Mouse (Mus musculus): ENCODE measurements around the gene Rrp9. TPM values are rescaled to one million over a fixed set of nuclear protein-coding genes. Genes with fewer than 3 reads are reported as not detected.

Gene Rrp9
- polyA plus RNA-seq, 1 experiment from 2014 or later = 44.3 TPM

GRCm38 (mm10) chr9:106459946-106460345 lies 15.8 kb upstream of the Rrp9 start:
- H3K4me2 ChIP-seq = no peak overlapping the region
- H3K9ac ChIP-seq = no peak overlapping the region
- no peaks in the 10 kb centered on the region for H3K9me3 ChIP-seq
- H3K4me1 ChIP-seq = peaks cover 34% of the 10 kb centered on the region
- peaks cover 9% of the 10 kb centered on the region for H3K36me3 ChIP-seq
- H3K4me3 ChIP-seq (replicated peaks) = no peak overlapping the region
- no peak for ATAC-seq (ENCODE audit: insufficient read depth, low FRiP score, low read depth)
- WGBS = 71% methylated on average over 15 of the region's 15 CpGs
- no peak overlapping the region for H3K27ac ChIP-seq
- peaks cover 5% of the 10 kb centered on the region; the same call in 1 of the 2 replicates for H3K27me3 ChIP-seq (replicated peaks)

- H3K4me2 ChIP-seq = no peak overlapping the region
- no peaks in the 10 kb centered on the region for H3K9me3 ChIP-seq
- 75% methylated on average over 18 of the region's 18 CpGs for WGBS
- H3K9ac ChIP-seq = no peak overlapping the region
- peaks cover 9% of the 10 kb centered on the region for H3K36me3 ChIP-seq
- H3K27ac ChIP-seq = no peak overlapping the region
- no peak overlapping the region for H3K4me3 ChIP-seq (replicated peaks)
- H3K27me3 ChIP-seq (replicated peaks) = peaks cover 6% of the 10 kb centered on the region; the same call in 1 of the 2 replicates
- ATAC-seq (ENCODE audit: insufficient read depth, low FRiP score, low read depth) = no peak
- H3K4me1 ChIP-seq = peaks cover 31% of the 10 kb centered on the region
Observed at GRCm38 (mm10) chr9:106460401-106461025, 15.2 kb upstream of the Rrp9 start.

GRCm38 (mm10) chr9:106461026-106461415 lies 14.7 kb upstream of the Rrp9 start:
- no peak overlapping the region for H3K4me3 ChIP-seq (replicated peaks)
- no peaks in the 10 kb centered on the region for H3K9me3 ChIP-seq
- no peak overlapping the region for H3K4me2 ChIP-seq
- H3K36me3 ChIP-seq = peaks cover 9% of the 10 kb centered on the region
- WGBS = 93% methylated on average over 9 of the region's 9 CpGs
- no peak for ATAC-seq (ENCODE audit: insufficient read depth, low FRiP score, low read depth)
- peaks cover 11% of the 10 kb centered on the region; the same call in 1 of the 2 replicates for H3K27me3 ChIP-seq (replicated peaks)
- no peak overlapping the region for H3K27ac ChIP-seq
- no peak overlapping the region for H3K9ac ChIP-seq
- H3K4me1 ChIP-seq = peaks cover 27% of the 10 kb centered on the region

GRCm38 (mm10) chr9:106461641-106462429 lies 13.9 kb upstream of the Rrp9 start:
- no peak overlapping the region for H3K27ac ChIP-seq
- 86% methylated on average over 16 of the region's 16 CpGs for WGBS
- H3K27me3 ChIP-seq (replicated peaks) = peaks cover 11% of the 10 kb centered on the region; the same call in 1 of the 2 replicates
- H3K4me3 ChIP-seq (replicated peaks) = no peak overlapping the region
- H3K9ac ChIP-seq = no peak overlapping the region
- H3K9me3 ChIP-seq = no peaks in the 10 kb centered on the region
- ATAC-seq (ENCODE audit: insufficient read depth, low FRiP score, low read depth) = no peak
- H3K36me3 ChIP-seq = peaks cover 9% of the 10 kb centered on the region
- peaks cover 19% of the 10 kb centered on the region for H3K4me1 ChIP-seq
- H3K4me2 ChIP-seq = no peak overlapping the region

GRCm38 (mm10) chr9:106462430-106462800 lies 13.3 kb upstream of the Rrp9 start:
- no peak for ATAC-seq (ENCODE audit: insufficient read depth, low FRiP score, low read depth)
- no peaks in the 10 kb centered on the region for H3K9me3 ChIP-seq
- peaks cover 13% of the 10 kb centered on the region for H3K4me1 ChIP-seq
- H3K27ac ChIP-seq = no peak overlapping the region
- H3K9ac ChIP-seq = no peak overlapping the region
- peaks cover 9% of the 10 kb centered on the region for H3K36me3 ChIP-seq
- WGBS = 95% methylated on average over 12 of the region's 12 CpGs
- peaks cover 11% of the 10 kb centered on the region; the same call in 1 of the 2 replicates for H3K27me3 ChIP-seq (replicated peaks)
- H3K4me3 ChIP-seq (replicated peaks) = no peak overlapping the region
- no peak overlapping the region for H3K4me2 ChIP-seq

GRCm38 (mm10) chr9:106463122-106464063 lies 12.4 kb upstream of the Rrp9 start:
- ATAC-seq (ENCODE audit: insufficient read depth, low FRiP score, low read depth) = no peak
- Histone ChIP-seq H3K4me2 (no peak overlapping the region), H3K9me3 (no peaks in the 10 kb centered on the region), H3K27ac (no peak overlapping the region), H3K27me3 (replicated peaks) (peaks cover 11% of the 10 kb centered on the region; the same call in 1 of the 2 replicates), H3K4me1 (peaks cover 9% of the 10 kb centered on the region), H3K36me3 (peaks cover 9% of the 10 kb centered on the region), H3K9ac (no peak overlapping the region), H3K4me3 (replicated peaks) (no peak overlapping the region)
- WGBS = 86% methylated on average over 21 of the region's 21 CpGs

GRCm38 (mm10) chr9:106464751-106465541 lies 10.8 kb upstream of the Rrp9 start:
- peak; percentile 67 for ATAC-seq (ENCODE audit: insufficient read depth, low FRiP score, low read depth)

GRCm38 (mm10) chr9:106465571-106466200 lies 10.1 kb upstream of the Rrp9 start, which contains the start of gene Gpr62:
Gpr62 (minus strand) TSS chr9:106465938.
- H3K4me3 ChIP-seq (replicated peaks) = peak within 1 kb of the TSS; percentile 61
- no peak for ATAC-seq (ENCODE audit: insufficient read depth, low FRiP score, low read depth)
- 31% methylated on average over 26 of the region's 26 CpGs for WGBS
- peak within 1 kb of the TSS; percentile 99 for H3K4me2 ChIP-seq
- H3K27ac ChIP-seq = no peak within 1 kb of the TSS
- H3K9me3 ChIP-seq = no peaks in the 10 kb centered on the region
- peak within 1 kb of the TSS; percentile 52 for H3K9ac ChIP-seq
- peaks cover 9% of the 10 kb centered on the region for H3K36me3 ChIP-seq
- H3K4me1 ChIP-seq = peaks cover 9% of the 10 kb centered on the region
- peaks cover 11% of the 10 kb centered on the region; the same call in 1 of the 2 replicates for H3K27me3 ChIP-seq (replicated peaks)

More at GRCm38 (mm10) chr9:106464751-106465541, 10.8 kb upstream of the Rrp9 start:
- Histone ChIP-seq H3K4me2 (peak overlapping the region; percentile 99), H3K27me3 (replicated peaks) (peaks cover 11% of the 10 kb centered on the region; the same call in 1 of the 2 replicates), H3K4me1 (peaks cover 9% of the 10 kb centered on the region), H3K9me3 (no peaks in the 10 kb centered on the region), H3K36me3 (peaks cover 9% of the 10 kb centered on the region), H3K4me3 (replicated peaks) (peak overlapping the region; percentile 61), H3K9ac (peak overlapping the region; percentile 52), H3K27ac (no peak overlapping the region)
- WGBS = 3% methylated on average over 94 of the region's 99 CpGs

GRCm38 (mm10) chr9:106466721-106467120 lies 9.0 kb upstream of the Rrp9 start:
- peaks cover 13% of the 10 kb centered on the region for H3K4me1 ChIP-seq
- no peak for ATAC-seq (ENCODE audit: insufficient read depth, low FRiP score, low read depth)
- 84% methylated on average over 6 of the region's 6 CpGs for WGBS
- no peak overlapping the region for H3K4me2 ChIP-seq
- H3K36me3 ChIP-seq = peaks cover 9% of the 10 kb centered on the region
- no peak overlapping the region for H3K4me3 ChIP-seq (replicated peaks)
- peaks cover 11% of the 10 kb centered on the region; the same call in 1 of the 2 replicates for H3K27me3 ChIP-seq (replicated peaks)
- H3K9ac ChIP-seq = no peak overlapping the region
- no peak overlapping the region for H3K27ac ChIP-seq
- H3K9me3 ChIP-seq = no peaks in the 10 kb centered on the region

GRCm38 (mm10) chr9:106467746-106468145 lies 8.0 kb upstream of the Rrp9 start:
- Histone ChIP-seq H3K4me1 (peaks cover 17% of the 10 kb centered on the region), H3K27me3 (replicated peaks) (peaks cover 11% of the 10 kb centered on the region; the same call in 1 of the 2 replicates), H3K36me3 (peaks cover 5% of the 10 kb centered on the region), H3K27ac (no peak overlapping the region), H3K4me3 (replicated peaks) (no peak overlapping the region), H3K9me3 (no peaks in the 10 kb centered on the region), H3K9ac (no peak overlapping the region), H3K4me2 (no peak overlapping the region)
- WGBS = 90% methylated on average over 7 of the region's 7 CpGs
- no peak for ATAC-seq (ENCODE audit: insufficient read depth, low FRiP score, low read depth)

All from stomach, embryonic 15.5 days (tissue).